Mouse (Mus musculus) testis, adult 2 months (tissue): ENCODE results near the gene Vav2. TPM values are rescaled to one million over a fixed set of nuclear protein-coding genes. Genes with fewer than 3 reads are reported as not detected.

Experiments used
- H3K27ac ChIP-seq: fragments of 200-500 bp; 2 replicates; pipeline ENCODE4 v1.5.1; 2012; ENCODE audit warnings: low read depth, low read length; ENCODE audit not compliant: control insufficient read depth, insufficient read depth
- H3K27me3 ChIP-seq: fragments of 200-500 bp; 2 replicates; pipeline ENCODE4 v1.6.1; 2012; ENCODE audit warnings: mild to moderate bottlenecking, low read length, moderate library complexity; ENCODE audit not compliant: control insufficient read depth, insufficient read depth
- H3K36me3 ChIP-seq: fragments of 200-500 bp; 2 replicates; pipeline ENCODE4 v1.6.1; 2012; ENCODE audit warnings: mild to moderate bottlenecking, low read length; ENCODE audit not compliant: control insufficient read depth, insufficient read depth
- H3K4me1 ChIP-seq: fragments of 200-500 bp; 2 replicates; pipeline ENCODE4 v1.6.1; 2012; ENCODE audit warnings: low read length; ENCODE audit not compliant: control insufficient read depth, insufficient read depth
- H3K4me3 ChIP-seq: fragments of 200-500 bp; 2 replicates; pipeline ENCODE4 v1.5.1; 2012; ENCODE audit warnings: low read depth, mild to moderate bottlenecking, low read length, moderate library complexity, mixed read lengths; ENCODE audit not compliant: control insufficient read depth
- CTCF ChIP-seq: fragments of 200-500 bp; IDR thresholded peaks from 2 replicates; pipeline ENCODE4 v1.5.1; 2012; ENCODE audit warnings: low read depth, mild to moderate bottlenecking, inconsistent platforms, low read length, moderate library complexity; ENCODE audit not compliant: control insufficient read depth, insufficient read depth, insufficient replicate concordance
- POLR2A ChIP-seq: fragments of 200-500 bp; IDR thresholded peaks from 2 replicates; pipeline ENCODE4 v1.6.1; 2012; ENCODE audit warnings: low read depth, mild to moderate bottlenecking, inconsistent platforms, low read length, moderate library complexity; ENCODE audit not compliant: control insufficient read depth
- polyA plus RNA-seq: library from polyadenylated mRNA; depleted of rRNA; stranded (reverse); fragments of >200 nt; gene quantifications from 2 replicates; pipeline ENCODE4 v1.2.3, GENCODE M21; 2012

Gene Vav2
- polyA plus RNA-seq, 1 experiment: 35.7 TPM

- no peaks in the 10 kb centered on the region for H3K36me3 ChIP-seq
- peaks cover 3% of the 10 kb centered on the region for H3K4me1 ChIP-seq
- H3K27me3 ChIP-seq: no peaks in the 10 kb centered on the region
- TF ChIP-seq CTCF (no peak), POLR2A (no peak)
- no peak overlapping the region for H3K27ac ChIP-seq
- no peak overlapping the region for H3K4me3 ChIP-seq
These were observed 68.4 kb downstream of the Vav2 start for GRCm38 (mm10) chr2:27358461-27358860.

DNA sequence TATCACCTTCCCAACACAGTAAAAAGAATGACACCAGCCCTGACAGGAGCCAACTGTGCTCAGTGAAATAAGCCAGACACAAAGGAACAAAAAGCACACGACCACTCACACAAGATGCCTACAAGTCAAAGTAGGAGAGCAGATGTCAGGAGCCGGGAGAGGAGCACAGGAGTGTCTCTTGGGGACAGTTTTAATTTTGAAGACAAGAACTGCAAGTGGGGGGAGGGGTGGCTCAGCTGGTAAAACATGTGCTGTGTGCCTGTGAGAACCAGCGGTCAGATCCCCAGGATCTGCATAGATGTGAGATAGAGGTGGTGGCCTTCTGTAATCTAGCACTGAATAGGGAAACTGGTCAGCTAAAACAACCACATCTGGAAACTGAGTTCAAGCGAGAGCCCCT lies 71.1 kb downstream of the Vav2 start:
- H3K27me3 ChIP-seq: no peaks in the 10 kb centered on the region
- no peak overlapping the region for H3K27ac ChIP-seq
- peaks cover 3% of the 10 kb centered on the region for H3K4me1 ChIP-seq

GRCm38 (mm10) chr2:27354610-27355211 lies 72.1 kb downstream of the Vav2 start:
- Histone ChIP-seq H3K27me3 (no peaks in the 10 kb centered on the region), H3K4me3 (no peak overlapping the region), H3K36me3 (no peaks in the 10 kb centered on the region), H3K4me1 (peaks cover 3% of the 10 kb centered on the region), H3K27ac (no peak overlapping the region)
- no peak for TF ChIP-seq CTCF
- TF ChIP-seq POLR2A: no peak

More for the DNA sequence above, 71.1 kb downstream of the Vav2 start:
- TF ChIP-seq CTCF (no peak), POLR2A (no peak)
- Histone ChIP-seq H3K36me3 (no peaks in the 10 kb centered on the region), H3K4me3 (no peak overlapping the region)

DNA sequence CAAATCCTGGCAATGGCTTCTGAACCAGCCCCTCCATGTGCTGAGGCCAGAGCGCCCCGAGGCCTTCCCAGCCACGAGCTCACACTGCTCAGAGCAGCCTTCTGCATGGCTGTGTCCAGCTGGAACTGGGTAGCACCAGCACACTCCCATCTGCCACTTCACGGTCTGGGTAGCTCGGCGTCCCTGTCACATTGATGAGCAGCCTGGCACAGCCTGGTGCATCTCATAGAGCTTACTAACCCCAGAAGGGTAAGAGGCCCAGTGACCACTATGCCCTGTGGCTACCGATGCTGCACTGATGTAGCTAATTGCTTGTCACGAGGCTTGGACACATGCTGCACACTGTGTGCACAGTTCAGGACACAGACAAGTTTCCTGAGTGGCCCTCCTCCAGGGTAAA lies 74.1 kb downstream of the Vav2 start:
- Histone ChIP-seq H3K27me3 (no peaks in the 10 kb centered on the region), H3K36me3 (no peaks in the 10 kb centered on the region), H3K27ac (no peak overlapping the region), H3K4me1 (peaks cover 3% of the 10 kb centered on the region), H3K4me3 (no peak overlapping the region)
- TF ChIP-seq CTCF (no peak), POLR2A (no peak)

- TF ChIP-seq POLR2A: no peak
- TF ChIP-seq CTCF: no peak
- H3K27me3 ChIP-seq: no peaks in the 10 kb centered on the region
- H3K36me3 ChIP-seq: no peaks in the 10 kb centered on the region
- peaks cover 3% of the 10 kb centered on the region for H3K4me1 ChIP-seq
- no peak overlapping the region for H3K4me3 ChIP-seq
- no peak overlapping the region for H3K27ac ChIP-seq
These were observed 76.5 kb downstream of the Vav2 start for GRCm38 (mm10) chr2:27350371-27350770.

DNA sequence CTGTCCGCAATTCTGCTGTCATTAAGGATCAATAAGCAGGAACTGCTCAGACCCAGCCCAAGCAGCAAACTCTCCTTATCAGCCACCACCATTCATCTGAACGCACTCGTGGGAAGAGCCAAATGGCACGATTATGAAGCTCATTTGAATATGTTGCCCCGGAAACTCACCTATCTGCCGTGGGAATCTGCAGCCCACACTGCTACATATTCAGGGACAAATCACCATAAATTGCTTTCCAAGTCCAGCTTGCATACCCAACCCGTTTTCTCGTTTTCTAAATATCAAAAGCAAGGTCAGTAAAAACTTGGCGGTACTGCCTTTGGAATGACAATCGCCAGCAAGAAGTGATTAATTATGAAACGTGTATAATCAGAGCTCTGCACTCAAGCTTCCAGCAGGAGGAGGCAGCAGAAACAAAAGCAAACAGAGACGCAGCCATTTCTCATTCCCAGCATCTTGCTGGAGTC lies 82.8 kb downstream of the Vav2 start:
- no peaks in the 10 kb centered on the region for H3K27me3 ChIP-seq
- H3K4me3 ChIP-seq: no peak overlapping the region
- no peak overlapping the region for H3K27ac ChIP-seq
- no peaks in the 10 kb centered on the region for H3K36me3 ChIP-seq
- H3K4me1 ChIP-seq: no peaks in the 10 kb centered on the region
- no peak for TF ChIP-seq CTCF
- TF ChIP-seq POLR2A: no peak

DNA sequence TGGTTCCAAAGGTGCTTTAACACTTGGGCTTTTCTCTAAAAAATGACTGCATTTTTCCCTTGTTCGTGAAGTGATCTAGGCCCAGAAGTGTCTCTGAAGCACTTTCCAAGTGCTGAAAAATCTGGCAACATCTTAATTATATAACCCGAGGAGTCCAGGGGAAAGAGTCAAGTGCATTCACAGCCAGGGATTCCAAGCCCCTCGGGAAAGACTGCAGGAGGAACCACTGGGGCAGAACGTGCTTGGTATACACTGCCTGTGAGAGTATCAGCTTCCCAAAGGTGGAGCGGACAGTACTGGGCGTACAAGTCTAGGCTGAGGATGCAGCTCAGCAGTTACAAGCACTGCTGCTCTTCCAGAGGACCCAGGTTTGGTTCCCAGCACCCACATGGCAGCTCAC lies 86.2 kb downstream of the Vav2 start:
- H3K27me3 ChIP-seq: no peaks in the 10 kb centered on the region
- no peaks in the 10 kb centered on the region for H3K4me1 ChIP-seq
- TF ChIP-seq POLR2A: no peak
- no peak for TF ChIP-seq CTCF
- H3K27ac ChIP-seq: no peak overlapping the region
- H3K4me3 ChIP-seq: no peak overlapping the region
- H3K36me3 ChIP-seq: no peaks in the 10 kb centered on the region

GRCm38 (mm10) chr2:27339051-27339450 lies 87.8 kb downstream of the Vav2 start:
- H3K4me1 ChIP-seq: no peaks in the 10 kb centered on the region
- no peak overlapping the region for H3K4me3 ChIP-seq
- H3K27me3 ChIP-seq: no peaks in the 10 kb centered on the region
- H3K27ac ChIP-seq: no peak overlapping the region
- no peaks in the 10 kb centered on the region for H3K36me3 ChIP-seq
- TF ChIP-seq POLR2A: no peak
- TF ChIP-seq CTCF: no peak
